Mouse (Mus musculus): ENCODE data around the gene Gbp10. TPM values are rescaled to one million over a fixed set of nuclear protein-coding genes. Genes with fewer than 3 reads are reported as not detected.
"Not testable (repeated sequence)": the region's sequence is repeated elsewhere in the genome, so short reads cannot be mapped to it uniquely, and the experiment has no call there.

The Gbp10 gene
- polyA plus RNA-seq, 1 experiment from 2014 or later = not detected

GRCm38 (mm10) chr5:105197915-105198560, 41.3 kb downstream of the Gbp10 start:
- not testable (repeated sequence) for ATAC-seq

GRCm38 (mm10) chr5:105196308-105196707, 43.0 kb downstream of the Gbp10 start:
- H3K4me3 ChIP-seq (ENCODE audit: low read depth, low read length); H3K9ac ChIP-seq (replicated peaks; ENCODE audit: low read depth); H3K4me1 ChIP-seq (ENCODE audit: insufficient read depth, low read depth, low read length); DNase-seq (ENCODE audit: low spot score); H3K4me2 ChIP-seq (replicated peaks; ENCODE audit: low read depth, low read length); H3K27ac ChIP-seq (ENCODE audit: low read length); H3K9me3 ChIP-seq (ENCODE audit: low read length); H3K36me3 ChIP-seq (ENCODE audit: insufficient read depth, low read length); ATAC-seq; H3K27me3 ChIP-seq (replicated peaks; ENCODE audit: insufficient read depth, low read length): not testable (repeated sequence)
- WGBS = 75% methylated on average over 5 of the region's 5 CpGs

More at GRCm38 (mm10) chr5:105197915-105198560, 41.3 kb downstream of the Gbp10 start:
- H3K9ac ChIP-seq (replicated peaks; ENCODE audit: low read depth); H3K27ac ChIP-seq (ENCODE audit: low read length); DNase-seq (ENCODE audit: low spot score); H3K27me3 ChIP-seq (replicated peaks; ENCODE audit: insufficient read depth, low read length); H3K36me3 ChIP-seq (ENCODE audit: insufficient read depth, low read length); H3K4me2 ChIP-seq (replicated peaks; ENCODE audit: low read depth, low read length); H3K4me3 ChIP-seq (ENCODE audit: low read depth, low read length); H3K9me3 ChIP-seq (ENCODE audit: low read length); H3K4me1 ChIP-seq (ENCODE audit: insufficient read depth, low read depth, low read length): not testable (repeated sequence)

- not testable (repeated sequence) for H3K9ac ChIP-seq (replicated peaks; ENCODE audit: low read depth); H3K4me1 ChIP-seq (ENCODE audit: insufficient read depth, low read depth, low read length); H3K9me3 ChIP-seq (ENCODE audit: low read length); ATAC-seq; H3K27ac ChIP-seq (ENCODE audit: low read length); DNase-seq (ENCODE audit: low spot score); H3K27me3 ChIP-seq (replicated peaks; ENCODE audit: insufficient read depth, low read length); H3K4me2 ChIP-seq (replicated peaks; ENCODE audit: low read depth, low read length); H3K4me3 ChIP-seq (ENCODE audit: low read depth, low read length); H3K36me3 ChIP-seq (ENCODE audit: insufficient read depth, low read length)
- 74% methylated on average over 2 of the region's 2 CpGs for WGBS
These were observed 46.8 kb downstream of the Gbp10 start for GRCm38 (mm10) chr5:105192536-105192935.

DNA sequence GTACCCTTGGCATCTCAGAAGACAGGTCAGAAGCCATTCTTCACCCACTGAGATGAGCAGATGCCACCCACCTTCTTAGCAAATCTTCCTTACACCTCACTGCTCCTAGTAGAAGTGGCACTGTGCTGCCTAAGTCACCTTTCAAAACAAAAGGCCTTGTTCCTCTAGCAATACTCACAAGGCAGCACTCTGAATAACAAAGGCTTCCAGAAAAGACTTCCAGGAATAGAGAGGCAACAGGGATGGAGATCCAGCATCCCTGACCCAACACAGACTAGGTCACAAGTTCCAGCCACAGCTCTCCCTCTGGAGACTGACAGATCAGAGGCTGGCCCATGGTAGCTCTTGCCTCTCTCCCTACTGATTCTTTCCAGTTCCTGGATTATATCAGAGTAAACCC, 57.9 kb downstream of the Gbp10 start:
- Histone ChIP-seq H3K4me1 (ENCODE audit: insufficient read depth, low read depth, low read length) (no peaks in the 10 kb centered on the region), H3K4me3 (ENCODE audit: low read depth, low read length) (no peak overlapping the region), H3K9me3 (ENCODE audit: low read length) (no peaks in the 10 kb centered on the region), H3K4me2 (replicated peaks; ENCODE audit: low read depth, low read length) (no peak overlapping the region), H3K9ac (replicated peaks; ENCODE audit: low read depth) (no peak overlapping the region), H3K27ac (ENCODE audit: low read length) (no peak overlapping the region), H3K27me3 (replicated peaks; ENCODE audit: insufficient read depth, low read length) (no peaks in the 10 kb centered on the region), H3K36me3 (ENCODE audit: insufficient read depth, low read length) (no peaks in the 10 kb centered on the region)
- TF ChIP-seq EP300 (IDR thresholded peaks at IDR 0.05) (no peak), CTCF (IDR thresholded peaks at IDR 0.05) (no peak)
- DNase-seq (ENCODE audit: low spot score) (no peak), ATAC-seq (no peak)

Other genes with a start within 250 kb of the Gbp10 start
- 8.7 TPM in 2 replicates for gene Gbp9, start 100.0 kb downstream of the Gbp10 start, polyA plus RNA-seq (2015; fragmentation: Nextera tagmentation; extraction: Ambion mirVana)
- 0.70 and 0.78 TPM in 2 replicates for gene Gbp8, start 100.0 kb downstream of the Gbp10 start, polyA plus RNA-seq (2015; fragmentation: Nextera tagmentation; extraction: Ambion mirVana)
- gene Gbp4, start 99.9 kb downstream of the Gbp10 start, polyA plus RNA-seq (2015; fragmentation: Nextera tagmentation; extraction: Ambion mirVana) = 5.1 and 5.9 TPM in 2 replicates
- gene Gm43302, start 54.2 kb upstream of the Gbp10 start, polyA plus RNA-seq (2015; fragmentation: Nextera tagmentation; extraction: Ambion mirVana) = 0.07 TPM in 2 replicates
- gene Gbp6, start 54.2 kb upstream of the Gbp10 start, polyA plus RNA-seq (2015; fragmentation: Nextera tagmentation; extraction: Ambion mirVana) = 3.1 and 4.5 TPM in 2 replicates
- 7.5 and 7.6 TPM in 2 replicates for gene Lrrc8b, start 176.2 kb upstream of the Gbp10 start, polyA plus RNA-seq (2015; fragmentation: Nextera tagmentation; extraction: Ambion mirVana)